8 mouse cellular contexts compared by ENCODE assay signal in the genomic region with DNA sequence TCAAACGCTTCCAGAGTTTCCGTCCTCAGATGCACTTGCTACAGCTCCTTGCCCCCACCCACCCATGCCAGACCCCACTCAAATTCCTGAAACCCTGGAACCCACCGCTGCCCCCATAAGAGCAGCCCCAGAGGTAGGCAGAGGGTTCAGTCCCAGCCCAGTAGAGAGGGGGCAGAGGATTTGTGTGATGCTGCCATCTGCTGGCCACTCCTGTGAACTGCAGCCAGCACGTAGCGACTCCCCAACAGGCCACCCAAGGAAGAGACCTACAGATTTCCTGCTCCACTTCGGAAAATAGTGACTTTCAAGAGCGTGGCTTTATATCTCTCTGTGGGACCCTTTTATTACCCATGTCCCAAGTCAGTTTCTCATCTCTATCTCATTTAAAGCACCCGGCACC. TPM values are rescaled to one million over a fixed set of nuclear protein-coding genes. Genes with fewer than 3 reads are reported as not detected.
A peak's percentile ranks its signal among the peaks of the same experiment; 100 is the strongest.
DNase-seq lines count a peak whose midpoint lies in the region; ATAC-seq and TF ChIP-seq lines count a peak whose summit lies in the region.

No protein-coding gene starts in this region.

- TF ChIP-seq POLR2A in heart, adult 2 months (IDR thresholded peaks at IDR 0.05; ENCODE audit: insufficient read depth, low read depth, low read length) = no peak

- no peak for TF ChIP-seq EP300 in heart, adult 2 months (IDR thresholded peaks at IDR 0.05; ENCODE audit: insufficient read depth, low read depth, low read length)
- no peak for TF ChIP-seq EP300 in stomach, postnatal 0 days (optimal IDR thresholded peaks at IDR 0.05)

- no peaks in the 10 kb centered on the region; the same call in 1 of the 2 replicates for H3K9me3 ChIP-seq in heart, embryonic 12.5 days (replicated peaks)
- H3K9me3 ChIP-seq in embryonic facial prominence, embryonic 14.5 days (ENCODE audit: control insufficient read depth, low read length) = no peaks in the 10 kb centered on the region
- no peaks in the 10 kb centered on the region for H3K9me3 ChIP-seq in stomach, postnatal 0 days (ENCODE audit: control insufficient read depth, low read length)

- no peaks in the 10 kb centered on the region for H3K4me1 ChIP-seq in heart, adult 2 months (ENCODE audit: control insufficient read depth, insufficient read depth, low read length)
- 0 out of 2 replicates have a peak, but pooled peaks cover 8% of the 10 kb centered on the region for H3K4me1 ChIP-seq in heart, embryonic 12.5 days (replicated peaks)
- peaks cover 12% of the 10 kb centered on the region for H3K4me1 ChIP-seq in embryonic facial prominence, embryonic 14.5 days (ENCODE audit: control insufficient read depth, insufficient read depth, low read length)
- H3K4me1 ChIP-seq in stomach, postnatal 0 days (replicated peaks; ENCODE audit: control insufficient read depth, insufficient read depth) = no peaks in the 10 kb centered on the region

- peak; percentile 91 for TF ChIP-seq CTCF in heart, adult 2 months (IDR thresholded peaks at IDR 0.05)
- TF ChIP-seq CTCF in stomach, postnatal 0 days (IDR thresholded peaks at IDR 0.05; ENCODE audit: low read depth) = peak; percentile 93

- H3K4me3 ChIP-seq in heart, adult 2 months = no peak overlapping the region
- H3K4me3 ChIP-seq in heart, embryonic 12.5 days = no peak overlapping the region
- no peak overlapping the region for H3K4me3 ChIP-seq in embryonic facial prominence, embryonic 14.5 days (ENCODE audit: low read depth, low read length)
- H3K4me3 ChIP-seq in stomach, postnatal 0 days (ENCODE audit: low read depth, low read length) = no peak overlapping the region

- WGBS in heart, adult 2 months = 33% methylated on average over 8 of the region's 8 CpGs
- WGBS in heart, embryonic 12.5 days = 28% methylated on average over 8 of the region's 8 CpGs
- WGBS in embryonic facial prominence, embryonic 14.5 days = 19% methylated on average over 8 of the region's 8 CpGs
- 35% methylated on average over 8 of the region's 8 CpGs for WGBS in stomach, postnatal 0 days

- H3K27me3 ChIP-seq in heart, adult 2 months (ENCODE audit: control insufficient read depth, insufficient read depth, low read length) = no peaks in the 10 kb centered on the region
- peaks cover 18% of the 10 kb centered on the region for H3K27me3 ChIP-seq in heart, embryonic 12.5 days (replicated peaks)
- no peaks in the 10 kb centered on the region for H3K27me3 ChIP-seq in embryonic facial prominence, embryonic 14.5 days (replicated peaks; ENCODE audit: control insufficient read depth, insufficient read depth, low read length)
- no peaks in the 10 kb centered on the region for H3K27me3 ChIP-seq in stomach, postnatal 0 days (ENCODE audit: control insufficient read depth, insufficient read depth, low read length)

- no peaks in the 10 kb centered on the region for H3K36me3 ChIP-seq in heart, adult 2 months (ENCODE audit: control insufficient read depth, insufficient read depth, low read length)
- H3K36me3 ChIP-seq in heart, embryonic 12.5 days = no peaks in the 10 kb centered on the region
- no peaks in the 10 kb centered on the region for H3K36me3 ChIP-seq in embryonic facial prominence, embryonic 14.5 days (ENCODE audit: control insufficient read depth, insufficient read depth, low read length)
- no peaks in the 10 kb centered on the region for H3K36me3 ChIP-seq in stomach, postnatal 0 days (ENCODE audit: control insufficient read depth, insufficient read depth, low read length)

- no peak overlapping the region for H3K9ac ChIP-seq in heart, adult 2 months (ENCODE audit: low read depth, low read length)
- H3K9ac ChIP-seq in heart, embryonic 12.5 days = no peak overlapping the region
- H3K9ac ChIP-seq in embryonic facial prominence, embryonic 14.5 days (ENCODE audit: low read depth, low read length) = no peak overlapping the region
- H3K9ac ChIP-seq in stomach, postnatal 0 days (ENCODE audit: low read length) = no peak overlapping the region

- no peak overlapping the region for H3K27ac ChIP-seq in heart, adult 2 months
- no peak overlapping the region for H3K27ac ChIP-seq in heart, embryonic 12.5 days (ENCODE audit: poor library complexity, severe bottlenecking)
- no peak overlapping the region for H3K27ac ChIP-seq in embryonic facial prominence, embryonic 14.5 days (replicated peaks; ENCODE audit: low read depth, low read length)
- no peak overlapping the region for H3K27ac ChIP-seq in stomach, postnatal 0 days (replicated peaks)

- intact Hi-C loops in heart, adult 2 months (cut with DNase I) = no loop called here

- DNase-seq in heart, adult 2 months = peak; percentile 36 to 68
- DNase-seq in B cell, adult 2 months = peak; percentile 67 to 68
- DNase-seq in adipocyte (ENCODE audit: low spot score) = peak; percentile 43
- DNase-seq in embryonic facial prominence, embryonic 14.5 days (ENCODE audit: low spot score) = peak; percentile 51
- DNase-seq in kidney, postnatal 10 days = peak; percentile 76
- DNase-seq in lung, postnatal 36 days = peak; percentile 37
- DNase-seq in stomach, postnatal 0 days (ENCODE audit: low spot score) = peak; percentile 66

- H3K79me2 ChIP-seq in heart, adult 2 months (replicated peaks; ENCODE audit: control insufficient read depth, insufficient read depth, low read length) = no peaks in the 10 kb centered on the region

- no peak overlapping the region for H3K4me2 ChIP-seq in heart, embryonic 12.5 days
- no peak overlapping the region for H3K4me2 ChIP-seq in embryonic facial prominence, embryonic 14.5 days (ENCODE audit: low read depth, low read length)
- H3K4me2 ChIP-seq in stomach, postnatal 0 days (replicated peaks; ENCODE audit: low read depth) = no peak overlapping the region

- no peak for ATAC-seq in heart, embryonic 12.5 days (ENCODE audit: insufficient number of reproducible peaks, low FRiP score)
- ATAC-seq in embryonic facial prominence, embryonic 14.5 days (ENCODE audit: low read depth) = no peak
- ATAC-seq in stomach, postnatal 0 days (ENCODE audit: low FRiP score, low TSS enrichment) = peak; percentile 50; the same call in 1 of the 2 replicates

RNA-seq across cellular contexts. Expression of gene Cryba4, which starts 42.2 kb away (rescaled TPM):
- total RNA-seq in heart, adult 2 months (2021) = 1 to 10 TPM; 5.3 to 7.1 TPM
- polyA plus RNA-seq in heart, adult 2 months (2012; rRNA removed) = 14.4 and 33.8 TPM in 2 replicates
- 0.57 and 0.64 TPM in 2 replicates for polyA plus RNA-seq in heart, embryonic 12.5 days (2016; fragmentation: Nextera tagmentation; extraction: Ambion mirVana)
- polyA plus RNA-seq in embryonic facial prominence, embryonic 14.5 days (2014; fragmentation: Nextera tagmentation; extraction: Ambion mirVana) = 2.7 and 2.8 TPM in 2 replicates
- 1.9 and 2.2 TPM in 2 replicates for polyA plus RNA-seq in stomach, postnatal 0 days (2015; fragmentation: Nextera tagmentation; extraction: Ambion mirVana)

RNA-seq across cellular contexts. Expression of gene Crybb1, which starts 45.5 kb away (rescaled TPM):
- 1 to 10 TPM; 1.5 to 3.3 TPM for total RNA-seq in heart, adult 2 months (2021)
- polyA plus RNA-seq in heart, adult 2 months (2012; rRNA removed) = 2.1 and 2.3 TPM in 2 replicates
- polyA plus RNA-seq in heart, embryonic 12.5 days (2016; fragmentation: Nextera tagmentation; extraction: Ambion mirVana) = 0.46 and 0.67 TPM in 2 replicates
- 1.8 and 3.2 TPM in 2 replicates for polyA plus RNA-seq in embryonic facial prominence, embryonic 14.5 days (2014; fragmentation: Nextera tagmentation; extraction: Ambion mirVana)
- 1.7 and 2.0 TPM in 2 replicates for polyA plus RNA-seq in stomach, postnatal 0 days (2015; fragmentation: Nextera tagmentation; extraction: Ambion mirVana)
